Mouse (Mus musculus): ENCODE results near the gene Rhbdd2. TPM values are rescaled to one million over a fixed set of nuclear protein-coding genes. Genes with fewer than 3 reads are reported as not detected.

Rhbdd2 gene
- polyA plus RNA-seq, 1 experiment from 2014 or later: 58.5 TPM

DNA sequence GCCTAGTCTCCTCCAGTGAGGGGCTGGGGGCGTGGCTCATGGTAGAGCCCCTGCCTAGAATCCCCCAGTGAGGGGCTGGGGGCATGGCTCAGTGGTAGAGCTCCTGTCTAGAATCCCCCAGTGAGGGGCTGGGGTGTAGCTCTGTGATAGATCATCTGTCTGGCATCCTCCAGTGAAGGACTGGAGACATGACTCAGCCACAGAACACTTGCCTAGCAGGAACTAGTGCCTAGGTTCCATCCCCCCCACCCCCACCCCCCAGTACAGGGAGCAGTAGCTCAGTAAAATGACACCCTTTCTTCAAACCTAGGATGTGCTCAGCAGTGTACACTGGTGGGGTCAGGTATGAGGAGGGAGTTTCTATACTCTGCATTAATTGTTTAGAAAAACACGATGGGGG is 38.5 kb downstream of the Rhbdd2 start:
- no peak overlapping the region for H3K27ac ChIP-seq (ENCODE audit: low read depth, low read length)
- H3K27me3 ChIP-seq (ENCODE audit: control insufficient read depth, insufficient read depth, low read length): no peaks in the 10 kb centered on the region; the same call in 1 of the 2 replicates
- peaks cover 18% of the 10 kb centered on the region for H3K4me1 ChIP-seq (ENCODE audit: control insufficient read depth, insufficient read depth, low read length)
- no peak overlapping the region for H3K9ac ChIP-seq (ENCODE audit: low read length)
- no peak overlapping the region for H3K4me3 ChIP-seq (ENCODE audit: low read depth, low read length)
- H3K4me2 ChIP-seq: no peak overlapping the region
- H3K36me3 ChIP-seq (ENCODE audit: control insufficient read depth, insufficient read depth, low read length): no peaks in the 10 kb centered on the region
- ATAC-seq (ENCODE audit: low FRiP score) (no peak), DNase-seq (ENCODE audit: low spot score, missing footprints) (no peak)
- no peaks in the 10 kb centered on the region for H3K9me3 ChIP-seq (ENCODE audit: control insufficient read depth, low read length)
- 65% methylated on average over 2 of the region's 2 CpGs for WGBS

DNA sequence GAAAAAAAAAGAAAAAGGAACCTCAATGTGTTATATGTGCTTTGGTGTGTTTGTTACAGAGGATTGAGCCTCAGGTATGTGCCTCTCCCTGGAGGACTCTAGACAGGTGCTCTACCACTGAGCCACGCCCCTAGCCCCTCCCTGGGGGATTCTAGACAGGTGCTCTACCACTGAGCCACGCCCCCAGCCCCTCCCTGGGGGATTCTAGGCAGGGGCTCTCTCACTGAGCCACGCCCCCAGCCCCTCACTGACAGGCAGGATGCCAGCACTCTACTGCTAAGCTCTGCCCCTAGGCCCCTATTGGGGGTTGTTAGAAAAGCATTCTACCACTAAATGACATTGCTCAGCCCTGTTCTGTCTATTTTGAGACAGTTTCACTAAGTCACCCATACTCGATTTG is 40.1 kb downstream of the Rhbdd2 start:
- Histone ChIP-seq H3K27ac (ENCODE audit: low read depth, low read length) (no peak overlapping the region; the same call in 1 of the 2 replicates), H3K36me3 (ENCODE audit: control insufficient read depth, insufficient read depth, low read length) (no peaks in the 10 kb centered on the region), H3K27me3 (ENCODE audit: control insufficient read depth, insufficient read depth, low read length) (no peaks in the 10 kb centered on the region; the same call in 1 of the 2 replicates), H3K4me2 (no peak overlapping the region), H3K4me3 (ENCODE audit: low read depth, low read length) (no peak overlapping the region), H3K9ac (ENCODE audit: low read length) (no peak overlapping the region), H3K9me3 (ENCODE audit: control insufficient read depth, low read length) (no peaks in the 10 kb centered on the region), H3K4me1 (ENCODE audit: control insufficient read depth, insufficient read depth, low read length) (peaks cover 19% of the 10 kb centered on the region)
- DNase-seq (ENCODE audit: low spot score, missing footprints) (no peak), ATAC-seq (ENCODE audit: low FRiP score) (no peak)
- WGBS: 75% methylated on average over 4 of the region's 4 CpGs

DNA sequence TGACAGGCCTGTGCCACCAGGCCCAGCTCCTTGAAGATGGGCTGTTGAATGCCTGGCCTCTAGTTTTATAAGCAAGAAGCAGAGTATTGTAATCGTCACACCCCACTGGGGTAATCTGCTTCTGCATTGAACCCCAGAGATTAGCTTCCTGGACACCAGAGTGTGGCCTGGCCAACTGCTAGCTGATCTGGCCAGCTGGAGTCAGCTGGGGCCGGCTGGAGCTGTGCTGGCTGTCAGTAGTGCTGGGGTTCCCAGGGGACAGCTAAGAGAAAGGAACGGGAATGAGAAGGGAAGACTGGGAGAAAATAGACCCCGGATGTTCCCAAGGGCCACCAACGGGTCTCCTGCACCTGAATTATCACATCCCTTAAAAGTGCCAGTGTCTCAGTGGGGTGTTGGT is 40.6 kb downstream of the Rhbdd2 start:
- no peaks in the 10 kb centered on the region for H3K36me3 ChIP-seq (ENCODE audit: control insufficient read depth, insufficient read depth, low read length)
- peaks cover 19% of the 10 kb centered on the region for H3K4me1 ChIP-seq (ENCODE audit: control insufficient read depth, insufficient read depth, low read length)
- H3K4me3 ChIP-seq (ENCODE audit: low read depth, low read length): no peak overlapping the region
- H3K9ac ChIP-seq (ENCODE audit: low read length): no peak overlapping the region
- ATAC-seq (ENCODE audit: low FRiP score) (no peak), DNase-seq (ENCODE audit: low spot score, missing footprints) (no peak)
- no peak overlapping the region; the same call in 1 of the 2 replicates for H3K27ac ChIP-seq (ENCODE audit: low read depth, low read length)
- H3K4me2 ChIP-seq: no peak overlapping the region
- H3K27me3 ChIP-seq (ENCODE audit: control insufficient read depth, insufficient read depth, low read length): no peaks in the 10 kb centered on the region
- WGBS: 34% methylated on average over 5 of the region's 5 CpGs
- no peaks in the 10 kb centered on the region for H3K9me3 ChIP-seq (ENCODE audit: control insufficient read depth, low read length)

DNA sequence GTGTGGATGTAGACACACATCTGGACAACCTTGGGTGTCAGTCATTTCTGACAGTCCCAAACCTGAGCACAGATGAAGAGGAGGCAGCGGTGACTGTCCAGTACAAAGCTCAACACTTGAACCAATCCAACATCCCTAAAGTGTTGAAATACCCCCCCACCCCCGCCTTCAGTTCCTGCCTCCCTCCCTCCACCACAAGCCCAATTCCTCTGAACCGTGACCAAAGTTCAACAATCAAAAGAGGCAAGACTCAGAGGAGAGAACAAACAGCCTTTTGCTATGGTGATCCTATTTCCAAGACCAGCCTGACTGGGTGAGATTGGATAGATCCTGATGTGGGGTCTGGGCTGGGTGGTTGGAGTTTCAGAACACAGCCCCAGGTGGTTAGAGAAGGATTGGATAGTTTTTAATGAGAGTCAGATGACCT is 41.9 kb downstream of the Rhbdd2 start:
- H3K27me3 ChIP-seq (ENCODE audit: control insufficient read depth, insufficient read depth, low read length): no peaks in the 10 kb centered on the region
- H3K9ac ChIP-seq (ENCODE audit: low read length): no peak overlapping the region
- peaks cover 19% of the 10 kb centered on the region for H3K4me1 ChIP-seq (ENCODE audit: control insufficient read depth, insufficient read depth, low read length)
- H3K36me3 ChIP-seq (ENCODE audit: control insufficient read depth, insufficient read depth, low read length): no peaks in the 10 kb centered on the region
- peak; percentile 80 for ATAC-seq (ENCODE audit: low FRiP score)
- no peak overlapping the region for H3K4me3 ChIP-seq (ENCODE audit: low read depth, low read length)
- DNase-seq (ENCODE audit: low spot score, missing footprints): peak; percentile 92
- 15% methylated on average over 3 of the region's 3 CpGs for WGBS
- H3K27ac ChIP-seq (ENCODE audit: low read depth, low read length): peak overlapping the region; percentile 6; the same call in 1 of the 2 replicates
- no peaks in the 10 kb centered on the region for H3K9me3 ChIP-seq (ENCODE audit: control insufficient read depth, low read length)
- H3K4me2 ChIP-seq: peak overlapping the region; percentile 14; the same call in 1 of the 2 replicates

DNA sequence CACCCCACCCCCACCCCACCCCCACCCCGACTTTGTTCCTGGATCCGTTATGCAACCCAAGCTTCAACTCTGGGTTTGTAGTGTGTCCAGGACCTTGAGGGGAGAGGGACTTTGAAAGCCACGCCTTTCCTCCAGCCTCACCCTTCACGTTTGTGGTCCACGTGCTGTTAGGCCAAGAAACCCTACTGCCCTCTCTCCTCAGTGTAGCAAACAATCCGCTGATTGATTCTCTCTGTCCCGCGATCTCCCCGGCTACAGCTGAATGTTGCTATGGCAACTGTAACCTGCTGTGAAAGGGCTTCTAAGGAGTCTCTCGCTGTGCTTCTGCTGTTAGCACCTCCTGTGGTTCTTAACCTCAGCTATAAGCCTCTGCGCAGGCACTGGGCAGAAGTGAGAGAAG is 42.4 kb downstream of the Rhbdd2 start:
- 0% methylated on average over 11 of the region's 11 CpGs for WGBS

DNA sequence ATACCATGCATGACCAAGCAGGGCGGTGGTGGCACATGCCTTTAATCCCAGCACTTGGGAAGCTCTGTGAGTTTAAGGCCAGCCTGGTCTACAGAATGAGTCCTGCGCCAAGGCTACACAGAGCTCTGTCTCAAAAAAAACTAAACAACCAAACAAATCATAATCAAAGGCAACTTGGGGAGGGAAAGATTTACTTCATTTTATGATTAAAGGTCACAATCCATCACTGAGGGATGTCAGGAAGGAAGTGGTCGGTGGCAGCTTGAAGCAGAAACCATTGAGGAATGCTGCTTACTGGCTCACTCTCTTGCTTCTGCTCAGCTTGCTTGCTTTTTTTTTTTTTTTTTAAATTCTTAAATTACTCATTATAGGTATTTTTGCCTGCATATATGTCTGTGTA is 44.3 kb downstream of the Rhbdd2 start:
- Histone ChIP-seq H3K27ac (ENCODE audit: low read depth, low read length) (no peak overlapping the region), H3K4me3 (ENCODE audit: low read depth, low read length) (no peak overlapping the region), H3K9me3 (ENCODE audit: control insufficient read depth, low read length) (no peaks in the 10 kb centered on the region), H3K9ac (ENCODE audit: low read length) (no peak overlapping the region), H3K4me1 (ENCODE audit: control insufficient read depth, insufficient read depth, low read length) (peaks cover 19% of the 10 kb centered on the region), H3K36me3 (ENCODE audit: control insufficient read depth, insufficient read depth, low read length) (no peaks in the 10 kb centered on the region), H3K27me3 (ENCODE audit: control insufficient read depth, insufficient read depth, low read length) (no peaks in the 10 kb centered on the region), H3K4me2 (no peak overlapping the region)
- 87% methylated on average over 3 of the region's 3 CpGs for WGBS
- ATAC-seq (ENCODE audit: low FRiP score): no peak
- DNase-seq (ENCODE audit: low spot score, missing footprints): no peak

More for the DNA sequence above, 42.4 kb downstream of the Rhbdd2 start:
- Histone ChIP-seq H3K4me1 (ENCODE audit: control insufficient read depth, insufficient read depth, low read length) (peaks cover 19% of the 10 kb centered on the region), H3K27ac (ENCODE audit: low read depth, low read length) (peak overlapping the region; percentile 6), H3K4me2 (peak overlapping the region; percentile 14; the same call in 1 of the 2 replicates), H3K9ac (ENCODE audit: low read length) (no peak overlapping the region; the same call in 1 of the 2 replicates), H3K9me3 (ENCODE audit: control insufficient read depth, low read length) (no peaks in the 10 kb centered on the region), H3K36me3 (ENCODE audit: control insufficient read depth, insufficient read depth, low read length) (no peaks in the 10 kb centered on the region), H3K27me3 (ENCODE audit: control insufficient read depth, insufficient read depth, low read length) (no peaks in the 10 kb centered on the region), H3K4me3 (ENCODE audit: low read depth, low read length) (no peak overlapping the region)
- peak; percentile 90 for ATAC-seq (ENCODE audit: low FRiP score)
- DNase-seq (ENCODE audit: low spot score, missing footprints): peak; percentile 97

DNA sequence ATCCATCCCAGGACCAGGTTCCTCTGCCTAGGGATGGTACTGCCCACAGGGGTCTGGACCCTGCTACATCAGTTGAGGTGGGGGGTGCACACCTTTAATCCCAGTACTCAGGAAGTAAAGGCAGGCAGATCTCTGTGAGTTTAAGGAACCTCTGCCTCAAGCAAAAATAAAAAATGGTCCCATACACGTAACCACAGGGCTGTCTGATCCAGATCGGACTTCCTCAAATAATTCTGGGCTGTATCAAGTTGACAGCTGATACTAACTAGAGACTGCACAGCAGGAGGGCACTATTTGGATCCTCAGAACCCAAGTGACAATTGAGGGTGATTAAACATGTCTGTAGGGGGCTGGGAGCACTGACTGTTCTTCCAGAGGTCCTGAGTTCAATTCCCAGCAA is 44.8 kb downstream of the Rhbdd2 start:
- Histone ChIP-seq H3K27me3 (ENCODE audit: control insufficient read depth, insufficient read depth, low read length) (no peaks in the 10 kb centered on the region), H3K36me3 (ENCODE audit: control insufficient read depth, insufficient read depth, low read length) (no peaks in the 10 kb centered on the region), H3K4me2 (no peak overlapping the region), H3K9me3 (ENCODE audit: control insufficient read depth, low read length) (no peaks in the 10 kb centered on the region), H3K4me1 (ENCODE audit: control insufficient read depth, insufficient read depth, low read length) (peaks cover 19% of the 10 kb centered on the region), H3K4me3 (ENCODE audit: low read depth, low read length) (no peak overlapping the region), H3K9ac (ENCODE audit: low read length) (no peak overlapping the region), H3K27ac (ENCODE audit: low read depth, low read length) (no peak overlapping the region)
- DNase-seq (ENCODE audit: low spot score, missing footprints) (no peak), ATAC-seq (ENCODE audit: low FRiP score) (no peak)
- WGBS: 86% methylated on average over 2 of the region's 2 CpGs

DNA sequence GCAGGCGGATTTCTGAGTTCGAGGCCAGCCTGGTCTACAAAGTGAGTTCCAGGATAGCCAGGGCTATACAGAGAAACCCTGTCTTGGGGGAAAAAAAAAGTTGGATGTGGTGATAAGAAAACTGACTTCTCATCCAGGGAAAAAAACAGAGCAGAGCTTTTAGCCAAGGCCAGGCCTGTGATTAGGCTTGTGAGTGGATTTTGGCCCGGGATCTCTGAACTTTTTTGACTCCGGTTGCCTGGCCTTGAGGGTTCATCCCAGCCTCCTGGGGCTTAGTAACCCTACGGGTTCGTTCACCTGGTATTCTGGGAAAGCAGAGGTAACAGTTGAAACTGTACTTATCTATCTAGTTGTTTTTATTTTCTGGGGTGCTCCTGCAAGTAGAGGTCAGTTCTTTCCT is 46.1 kb downstream of the Rhbdd2 start:
- Histone ChIP-seq H3K4me2 (no peak overlapping the region), H3K27me3 (ENCODE audit: control insufficient read depth, insufficient read depth, low read length) (no peaks in the 10 kb centered on the region), H3K4me1 (ENCODE audit: control insufficient read depth, insufficient read depth, low read length) (peaks cover 19% of the 10 kb centered on the region), H3K27ac (ENCODE audit: low read depth, low read length) (no peak overlapping the region), H3K9ac (ENCODE audit: low read length) (no peak overlapping the region), H3K36me3 (ENCODE audit: control insufficient read depth, insufficient read depth, low read length) (no peaks in the 10 kb centered on the region), H3K9me3 (ENCODE audit: control insufficient read depth, low read length) (no peaks in the 10 kb centered on the region), H3K4me3 (ENCODE audit: low read depth, low read length) (no peak overlapping the region)
- 91% methylated on average over 6 of the region's 6 CpGs for WGBS
- DNase-seq (ENCODE audit: low spot score, missing footprints) (no peak), ATAC-seq (ENCODE audit: low FRiP score) (no peak)

DNA sequence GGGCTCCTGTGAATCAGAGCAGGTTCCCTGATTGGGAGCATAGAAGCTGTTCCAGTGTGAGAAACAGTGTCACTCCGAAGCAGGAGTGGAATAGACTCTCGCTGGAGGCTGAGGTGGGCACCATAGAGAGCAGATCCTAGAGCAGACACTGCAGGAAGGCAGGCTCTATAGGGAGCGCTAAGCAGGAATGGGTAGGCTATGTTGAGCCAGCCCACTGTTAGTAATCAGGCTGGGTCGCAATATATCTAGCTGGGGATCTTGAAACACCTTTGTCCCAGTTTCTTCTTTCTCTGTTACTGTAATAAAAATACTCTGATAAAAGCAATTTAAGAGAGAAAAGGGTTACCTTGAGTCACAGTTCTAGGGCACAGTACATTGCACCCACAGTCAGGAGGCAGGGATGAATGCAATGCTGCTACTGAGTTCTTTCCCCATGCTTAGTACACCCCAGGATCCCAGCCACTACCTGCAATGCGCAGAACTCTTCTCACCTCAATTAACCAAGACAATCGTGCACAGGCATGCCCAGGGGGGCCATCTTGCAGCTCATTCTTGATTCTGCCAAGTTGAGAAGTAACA is 48.6 kb downstream of the Rhbdd2 start:
- ATAC-seq (ENCODE audit: low FRiP score): no peak

More for the DNA sequence above, 48.6 kb downstream of the Rhbdd2 start:
- Histone ChIP-seq H3K9ac (ENCODE audit: low read length) (no peak overlapping the region), H3K27ac (ENCODE audit: low read depth, low read length) (no peak overlapping the region), H3K27me3 (ENCODE audit: control insufficient read depth, insufficient read depth, low read length) (no peaks in the 10 kb centered on the region), H3K9me3 (ENCODE audit: control insufficient read depth, low read length) (no peaks in the 10 kb centered on the region), H3K4me3 (ENCODE audit: low read depth, low read length) (no peak overlapping the region), H3K4me1 (ENCODE audit: control insufficient read depth, insufficient read depth, low read length) (no peaks in the 10 kb centered on the region), H3K4me2 (no peak overlapping the region), H3K36me3 (ENCODE audit: control insufficient read depth, insufficient read depth, low read length) (no peaks in the 10 kb centered on the region)
- WGBS: 83% methylated on average over 6 of the region's 6 CpGs
- no peak for DNase-seq (ENCODE audit: low spot score, missing footprints)
